Mouse (Mus musculus) intestine, embryonic 15.5 days (tissue): ENCODE results near the gene Camk1g. TPM values are rescaled to one million over a fixed set of nuclear protein-coding genes. Genes with fewer than 3 reads are reported as not detected.

ENCODE experiments used
- ATAC-seq: fragments of 200-750 bp; cut with Nextera tagmentation; 2 replicates; pipeline ENCODE4 v1.8.0; 2017; ENCODE audit warnings: moderate TSS enrichment, moderate library complexity
- H3K27ac ChIP-seq: fragments of 300-500 bp; sonication (generic); 2 replicates; pipeline ENCODE4 v1.5.1; 2015; ENCODE audit warnings: mild to moderate bottlenecking, inconsistent platforms
- H3K27me3 ChIP-seq: fragments of 300-500 bp; sonication (generic); replicated peaks from 2 replicates; pipeline ENCODE4 v1.6.1; 2015; ENCODE audit warnings: inconsistent platforms
- H3K36me3 ChIP-seq: fragments of 300-500 bp; sonication (generic); 2 replicates; pipeline ENCODE4 v1.6.1; 2015; ENCODE audit warnings: inconsistent platforms
- H3K4me1 ChIP-seq: fragments of 300-500 bp; sonication (generic); replicated peaks from 2 replicates; pipeline ENCODE4 v1.6.1; 2015; ENCODE audit warnings: inconsistent platforms
- H3K4me2 ChIP-seq: fragments of 300-500 bp; sonication (generic); replicated peaks from 2 replicates; pipeline ENCODE4 v1.6.1; 2015; ENCODE audit warnings: mild to moderate bottlenecking, inconsistent platforms
- H3K4me3 ChIP-seq: fragments of 300-500 bp; sonication (generic); replicated peaks from 2 replicates; pipeline ENCODE4 v1.5.1; 2015; ENCODE audit warnings: inconsistent platforms
- H3K9ac ChIP-seq: fragments of 300-500 bp; sonication (generic); 2 replicates; pipeline ENCODE4 v1.6.1; 2015; ENCODE audit warnings: inconsistent platforms
- H3K9me3 ChIP-seq: fragments of 300-500 bp; sonication (generic); 2 replicates; pipeline ENCODE4 v1.6.1; 2016; ENCODE audit warnings: inconsistent platforms
- WGBS: fragments of 180-500 bp; shearing (Covaris S2); methylation state at CpG from one replicate; pipeline ENCODE4 v1.1.7; 2015; 5-methylcytosine and 5-hydroxymethylcytosine counted together
- polyA plus RNA-seq: library from polyadenylated mRNA; unstranded; fragments of >200 nt; fragmentation: Nextera tagmentation; extraction: Ambion mirVana; gene quantifications from 2 replicates; pipeline ENCODE4 v1.2.1, GENCODE M21; 2015

Camk1g gene
- polyA plus RNA-seq, result 5.2 and 6.8 TPM in 2 replicates

DNA sequence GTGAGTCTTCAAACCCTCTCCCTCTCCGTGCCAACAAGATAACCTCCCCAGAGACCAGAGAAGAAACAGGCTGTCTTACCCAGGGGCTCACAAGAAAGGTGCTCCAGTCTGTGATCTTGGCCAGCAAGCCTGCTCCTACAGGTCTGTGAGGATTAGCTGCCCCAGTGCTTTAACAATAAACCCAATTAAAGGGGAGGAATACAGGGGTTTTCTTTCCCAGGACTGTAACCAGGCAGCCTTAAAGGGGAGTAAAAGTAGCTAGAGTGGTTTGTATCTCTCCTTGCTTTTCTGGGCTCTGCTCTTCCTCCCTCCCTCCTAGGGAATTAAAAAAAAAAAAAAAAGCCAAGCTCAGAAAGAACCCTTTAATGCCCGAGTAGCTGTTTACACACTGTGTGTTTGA lies at the start of gene Camk1g:
TSS of gene Camk1g (minus strand) at position 203 of the 400 bp plus-strand sequence.
- Histone ChIP-seq H3K27me3 (no peaks in the 10 kb centered on the region), H3K27ac (no peak within 1 kb of the TSS), H3K36me3 (no peaks in the 10 kb centered on the region), H3K9ac (peak within 1 kb of the TSS; percentile 38; the same call in 1 of the 2 replicates), H3K4me2 (peak within 1 kb of the TSS; percentile 58), H3K9me3 (no peaks in the 10 kb centered on the region), H3K4me3 (peak within 1 kb of the TSS; percentile 37), H3K4me1 (no peaks in the 10 kb centered on the region)
- 6% methylated on average over 2 of the region's 2 CpGs for WGBS
- peak; percentile 88 for ATAC-seq

DNA sequence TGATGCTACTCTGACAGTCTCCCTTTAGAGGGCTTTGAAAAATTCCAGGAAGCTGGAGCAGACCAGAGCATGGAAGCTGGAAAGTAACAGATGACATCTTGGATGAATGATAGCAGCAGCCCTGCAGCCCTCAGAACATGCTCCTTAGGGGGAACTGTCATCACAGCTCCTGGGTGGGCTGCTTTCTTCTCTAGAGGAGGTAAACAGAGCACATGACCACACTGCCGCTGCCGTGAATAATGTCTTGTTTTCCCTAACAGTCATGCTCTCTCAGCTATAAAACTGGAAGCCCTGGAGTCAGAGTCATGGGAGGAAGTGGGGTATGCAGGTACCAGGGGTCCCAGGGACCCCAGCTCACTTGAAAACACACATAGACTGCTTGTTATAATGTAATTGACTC lies 49.1 kb upstream of the Camk1g start:
- Histone ChIP-seq H3K9ac (no peak overlapping the region), H3K27me3 (no peaks in the 10 kb centered on the region), H3K4me2 (no peak overlapping the region), H3K36me3 (no peaks in the 10 kb centered on the region), H3K4me1 (peaks cover 33% of the 10 kb centered on the region), H3K9me3 (no peaks in the 10 kb centered on the region), H3K4me3 (no peak overlapping the region), H3K27ac (peak overlapping the region; percentile 71)
- WGBS, result 0% methylated on average over 2 of the region's 2 CpGs
- peak; percentile 16 for ATAC-seq

GRCm38 (mm10) chr1:193418656-193419055 lies 48.6 kb upstream of the Camk1g start:
- H3K4me2 ChIP-seq, result no peak overlapping the region
- peak overlapping the region; percentile 71; the same call in 1 of the 2 replicates for H3K27ac ChIP-seq
- H3K4me3 ChIP-seq, result no peak overlapping the region
- 26% methylated on average over 5 of the region's 5 CpGs for WGBS
- H3K9me3 ChIP-seq, result no peaks in the 10 kb centered on the region
- H3K4me1 ChIP-seq, result peaks cover 33% of the 10 kb centered on the region
- no peaks in the 10 kb centered on the region for H3K36me3 ChIP-seq
- H3K27me3 ChIP-seq, result no peaks in the 10 kb centered on the region
- H3K9ac ChIP-seq, result no peak overlapping the region
- ATAC-seq, result peak; percentile 49

DNA sequence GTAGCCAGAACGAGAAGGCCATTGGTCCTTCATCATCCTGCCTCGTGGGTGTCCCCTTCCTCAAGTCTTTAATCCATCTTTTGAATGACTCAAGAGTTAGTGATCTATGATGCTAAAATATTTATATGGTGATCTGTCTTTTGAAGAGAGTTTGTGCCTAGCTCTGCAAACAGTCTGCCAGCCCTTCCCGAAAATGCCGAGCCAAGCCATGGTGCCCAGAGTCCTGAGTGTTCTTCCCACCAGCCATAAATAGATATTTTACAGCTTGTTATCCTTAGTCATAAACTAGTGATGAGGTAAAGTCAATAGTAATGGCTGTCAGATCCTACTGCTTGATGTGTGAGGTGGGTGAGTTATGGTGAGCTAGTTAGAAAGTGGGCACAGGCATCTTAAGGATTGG lies 44.0 kb upstream of the Camk1g start:
- no peaks in the 10 kb centered on the region for H3K9me3 ChIP-seq
- peaks cover 14% of the 10 kb centered on the region for H3K4me1 ChIP-seq
- no peak overlapping the region for H3K4me2 ChIP-seq
- WGBS, result 63% methylated on average over 4 of the region's 4 CpGs
- no peak for ATAC-seq
- no peak overlapping the region for H3K4me3 ChIP-seq
- H3K27ac ChIP-seq, result no peak overlapping the region
- H3K36me3 ChIP-seq, result no peaks in the 10 kb centered on the region
- H3K9ac ChIP-seq, result no peak overlapping the region
- no peaks in the 10 kb centered on the region for H3K27me3 ChIP-seq

GRCm38 (mm10) chr1:193413368-193414000 lies 43.4 kb upstream of the Camk1g start:
- peaks cover 8% of the 10 kb centered on the region for H3K4me1 ChIP-seq
- no peaks in the 10 kb centered on the region for H3K27me3 ChIP-seq
- no peak overlapping the region for H3K27ac ChIP-seq
- no peaks in the 10 kb centered on the region for H3K9me3 ChIP-seq
- no peak overlapping the region for H3K4me3 ChIP-seq
- no peaks in the 10 kb centered on the region for H3K36me3 ChIP-seq
- H3K9ac ChIP-seq, result no peak overlapping the region
- H3K4me2 ChIP-seq, result no peak overlapping the region
- 85% methylated on average over 5 of the region's 5 CpGs for WGBS
- no peak for ATAC-seq

DNA sequence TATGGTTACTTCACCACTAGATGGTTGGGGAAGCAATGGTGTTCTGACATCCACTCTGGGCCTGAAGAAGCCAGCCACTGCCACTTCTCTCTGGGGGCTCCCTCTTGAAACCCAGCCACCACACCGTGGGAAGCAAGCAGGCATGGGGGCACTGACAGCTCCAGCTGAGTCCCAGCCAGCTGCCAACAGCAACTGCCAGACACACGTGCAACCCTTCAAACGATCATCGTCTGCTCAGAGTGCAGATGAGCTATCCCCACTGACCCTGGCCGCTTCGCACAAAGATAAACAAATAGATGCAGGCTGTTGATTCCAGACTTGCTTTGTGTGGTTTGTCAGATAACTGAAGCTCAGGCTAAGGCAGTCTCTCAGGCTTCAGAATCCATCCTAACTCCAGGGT lies 37.4 kb upstream of the Camk1g start:
- Histone ChIP-seq H3K4me3 (no peak overlapping the region), H3K9me3 (no peaks in the 10 kb centered on the region), H3K4me1 (no peaks in the 10 kb centered on the region), H3K9ac (no peak overlapping the region), H3K4me2 (no peak overlapping the region), H3K36me3 (no peaks in the 10 kb centered on the region), H3K27ac (no peak overlapping the region; the same call in 1 of the 2 replicates), H3K27me3 (no peaks in the 10 kb centered on the region)
- WGBS, result 26% methylated on average over 6 of the region's 6 CpGs
- no peak for ATAC-seq

GRCm38 (mm10) chr1:193406059-193406642 lies 36.1 kb upstream of the Camk1g start:
- H3K9me3 ChIP-seq, result no peaks in the 10 kb centered on the region
- no peak overlapping the region for H3K27ac ChIP-seq
- no peak overlapping the region for H3K4me3 ChIP-seq
- no peaks in the 10 kb centered on the region for H3K4me1 ChIP-seq
- no peak overlapping the region for H3K4me2 ChIP-seq
- ATAC-seq, result no peak
- no peaks in the 10 kb centered on the region for H3K27me3 ChIP-seq
- H3K9ac ChIP-seq, result no peak overlapping the region
- WGBS, result 60% methylated on average over 6 of the region's 6 CpGs
- H3K36me3 ChIP-seq, result no peaks in the 10 kb centered on the region

- no peak overlapping the region for H3K4me2 ChIP-seq
- H3K4me3 ChIP-seq, result no peak overlapping the region
- H3K9me3 ChIP-seq, result no peaks in the 10 kb centered on the region
- H3K4me1 ChIP-seq, result no peaks in the 10 kb centered on the region
- 83% methylated on average over 9 of the region's 9 CpGs for WGBS
- no peaks in the 10 kb centered on the region for H3K27me3 ChIP-seq
- no peaks in the 10 kb centered on the region for H3K36me3 ChIP-seq
- H3K9ac ChIP-seq, result no peak overlapping the region
- no peak overlapping the region for H3K27ac ChIP-seq
- ATAC-seq, result no peak
These were observed 31.6 kb upstream of the Camk1g start for GRCm38 (mm10) chr1:193401695-193402094.

DNA sequence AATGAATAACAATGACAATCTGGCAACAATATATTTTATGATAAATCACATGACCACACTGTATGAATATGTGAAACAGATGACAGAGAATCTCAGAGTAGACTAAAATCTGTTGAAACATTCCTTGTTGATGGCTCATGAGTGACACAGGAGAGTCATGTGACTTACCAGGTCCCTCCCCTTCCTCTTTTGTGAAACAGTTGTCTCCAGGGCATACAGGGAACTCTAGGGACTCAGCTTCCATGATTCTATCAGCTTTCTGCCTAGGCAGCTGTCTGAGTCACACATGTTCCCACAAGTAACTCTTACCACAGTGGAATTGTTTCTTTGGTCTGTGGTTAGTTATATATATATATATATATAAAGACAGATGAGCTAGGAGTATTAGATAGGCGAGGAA lies 30.2 kb upstream of the Camk1g start:
- Histone ChIP-seq H3K27me3 (no peaks in the 10 kb centered on the region), H3K4me2 (no peak overlapping the region), H3K36me3 (no peaks in the 10 kb centered on the region), H3K27ac (no peak overlapping the region), H3K4me1 (no peaks in the 10 kb centered on the region), H3K4me3 (no peak overlapping the region), H3K9ac (no peak overlapping the region), H3K9me3 (no peaks in the 10 kb centered on the region)
- WGBS, result 92% methylated on average over 1 of the region's 1 CpGs
- no peak for ATAC-seq

- H3K9ac ChIP-seq, result no peak overlapping the region
- peak; percentile 56 for ATAC-seq
These were observed 28.8 kb upstream of the Camk1g start for GRCm38 (mm10) chr1:193398728-193399437.

DNA sequence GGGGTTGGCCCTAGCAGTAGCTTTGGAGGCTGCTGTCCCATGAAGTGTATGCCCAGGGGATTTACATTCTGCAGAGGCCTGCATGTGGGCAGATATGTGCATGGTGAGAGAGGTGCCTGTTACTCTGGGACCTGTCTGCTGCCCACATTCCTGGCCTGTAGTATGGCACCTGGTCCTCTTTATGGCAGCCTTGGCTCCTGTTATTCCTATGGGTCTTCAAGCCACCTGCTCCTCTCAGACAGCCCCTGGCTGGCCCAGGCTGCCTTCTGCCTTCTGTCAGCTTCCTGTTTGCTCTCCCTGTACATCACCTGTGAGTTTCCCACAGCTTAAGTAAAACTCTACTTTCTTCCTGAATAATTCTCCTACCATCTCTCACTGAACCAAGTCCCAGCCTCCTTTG lies 27.0 kb upstream of the Camk1g start:
- Histone ChIP-seq H3K27me3 (no peaks in the 10 kb centered on the region), H3K27ac (no peak overlapping the region), H3K36me3 (no peaks in the 10 kb centered on the region), H3K9me3 (no peaks in the 10 kb centered on the region), H3K4me2 (no peak overlapping the region), H3K9ac (no peak overlapping the region), H3K4me3 (no peak overlapping the region), H3K4me1 (no peaks in the 10 kb centered on the region)
- ATAC-seq, result peak; percentile 42; the same call in 1 of the 2 replicates

More at GRCm38 (mm10) chr1:193398728-193399437, 28.8 kb upstream of the Camk1g start:
- H3K4me1 ChIP-seq, result no peaks in the 10 kb centered on the region
- WGBS, result 66% methylated on average over 2 of the region's 2 CpGs
- H3K4me2 ChIP-seq, result no peak overlapping the region
- H3K9me3 ChIP-seq, result no peaks in the 10 kb centered on the region
- no peaks in the 10 kb centered on the region for H3K36me3 ChIP-seq
- no peaks in the 10 kb centered on the region for H3K27me3 ChIP-seq
- H3K4me3 ChIP-seq, result no peak overlapping the region
- H3K27ac ChIP-seq, result no peak overlapping the region

GRCm38 (mm10) chr1:193392266-193392665 lies 22.2 kb upstream of the Camk1g start:
- Histone ChIP-seq H3K36me3 (no peaks in the 10 kb centered on the region), H3K9me3 (no peaks in the 10 kb centered on the region), H3K4me3 (no peak overlapping the region), H3K4me2 (no peak overlapping the region), H3K4me1 (peaks cover 3% of the 10 kb centered on the region; the same call in 1 of the 2 replicates), H3K27me3 (0 out of 2 replicates have a peak, but pooled peaks cover 3% of the 10 kb centered on the region), H3K27ac (no peak overlapping the region), H3K9ac (no peak overlapping the region)
- no peak for ATAC-seq
- 90% methylated on average over 3 of the region's 3 CpGs for WGBS
